Mouse (Mus musculus) kidney, postnatal 0 days (tissue): Measurements from ENCODE around the gene Ackr4. TPM values are rescaled to one million over a fixed set of nuclear protein-coding genes. Genes with fewer than 3 reads are reported as not detected.

Experiments
- ATAC-seq: fragments of 200-750 bp; cut with Nextera tagmentation; replicated peaks from 2 replicates; pipeline ENCODE4 v1.8.0; 2017; ENCODE audit warnings: low read depth, moderate number of reproducible peaks, moderate TSS enrichment, moderate library complexity; ENCODE audit not compliant: low FRiP score
- DNase-seq: peaks from one replicate; pipeline ENCODE4 v3.0.0-alpha.2; 2016; ENCODE audit warnings: low spot score
- H3K27ac ChIP-seq: fragments of 300-500 bp; sonication (generic); 2 replicates; pipeline ENCODE4 v1.5.1; 2014; ENCODE audit warnings: mild to moderate bottlenecking
- H3K27me3 ChIP-seq: fragments of 300-500 bp; sonication (generic); 2 replicates; pipeline ENCODE4 v1.6.1; 2014; ENCODE audit warnings: low read length, mixed read lengths; ENCODE audit not compliant: insufficient read depth
- H3K36me3 ChIP-seq: fragments of 300-500 bp; sonication (generic); 2 replicates; pipeline ENCODE4 v1.6.1; 2014; ENCODE audit warnings: low read length, mixed read lengths; ENCODE audit not compliant: insufficient read depth
- H3K4me1 ChIP-seq: fragments of 300-500 bp; sonication (generic); replicated peaks from 2 replicates; pipeline ENCODE4 v1.6.1; 2014; ENCODE audit warnings: antibody characterized with exemption, low read length, mixed read lengths; ENCODE audit not compliant: insufficient read depth
- H3K4me2 ChIP-seq: fragments of 300-500 bp; sonication (generic); 2 replicates; pipeline ENCODE4 v1.6.1; 2014; ENCODE audit warnings: mild to moderate bottlenecking, low read length, moderate library complexity, mixed read lengths
- H3K4me3 ChIP-seq: fragments of 300-500 bp; sonication (generic); replicated peaks from 2 replicates; pipeline ENCODE4 v1.5.1; 2014; ENCODE audit warnings: low read depth, low read length
- H3K9ac ChIP-seq: fragments of 300-500 bp; sonication (generic); 2 replicates; pipeline ENCODE4 v1.6.1; 2014; ENCODE audit warnings: low read depth, low read length
- H3K9me3 ChIP-seq: fragments of 300-500 bp; sonication (generic); replicated peaks from 2 replicates; pipeline ENCODE4 v1.6.1; 2016; ENCODE audit warnings: low read length, inconsistent platforms, mixed read lengths
- CTCF ChIP-seq: IDR thresholded peaks from 2 replicates; pipeline ENCODE4 v1.5.1; 2016; ENCODE audit warnings: antibody characterized with exemption, low read depth, mild to moderate bottlenecking, moderate library complexity
- WGBS: fragments of 180-500 bp; shearing (Covaris S2); extraction: QIAGEN DNeasy Blood & Tissue Kit; methylation state at CpG from one replicate; pipeline ENCODE4 v1.1.7; 2014; 5-methylcytosine and 5-hydroxymethylcytosine counted together
- polyA plus RNA-seq: library from polyadenylated mRNA; unstranded; fragments of >200 nt; fragmentation: Nextera tagmentation; extraction: Ambion mirVana; gene quantifications from 2 replicates; pipeline ENCODE4 v1.2.1, GENCODE M21; 2015

Gene Ackr4
- polyA plus RNA-seq, 1 experiment from 2014 or later: 2.3 TPM

DNA sequence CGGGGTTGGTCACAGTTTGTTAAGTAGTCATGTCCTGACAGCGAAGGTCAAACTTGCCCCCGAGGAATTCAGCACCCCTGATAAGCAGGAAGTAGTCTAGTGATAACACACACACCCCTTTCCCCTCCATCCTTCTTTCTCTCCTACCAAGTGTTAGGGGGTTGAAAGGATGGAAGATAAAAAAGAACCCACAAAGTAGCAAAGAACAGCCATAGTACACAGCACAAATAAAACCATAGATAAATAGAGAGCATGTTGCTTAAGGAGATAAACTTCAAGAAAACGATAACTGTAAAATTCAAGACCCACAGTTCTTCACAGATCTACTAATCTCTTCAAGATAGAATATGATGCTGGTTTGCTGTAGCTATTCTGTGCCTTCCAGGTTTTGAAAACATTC, 56.5 kb downstream of the Ackr4 start:
- 76% methylated on average over 4 of the region's 4 CpGs for WGBS
- no peak for TF ChIP-seq CTCF
- Histone ChIP-seq H3K36me3 (no peaks in the 10 kb centered on the region), H3K9me3 (no peaks in the 10 kb centered on the region), H3K27ac (no peak overlapping the region), H3K9ac (no peak overlapping the region), H3K4me3 (no peak overlapping the region), H3K27me3 (no peaks in the 10 kb centered on the region), H3K4me1 (no peaks in the 10 kb centered on the region), H3K4me2 (no peak overlapping the region)
- ATAC-seq: no peak
- DNase-seq: no peak

DNA sequence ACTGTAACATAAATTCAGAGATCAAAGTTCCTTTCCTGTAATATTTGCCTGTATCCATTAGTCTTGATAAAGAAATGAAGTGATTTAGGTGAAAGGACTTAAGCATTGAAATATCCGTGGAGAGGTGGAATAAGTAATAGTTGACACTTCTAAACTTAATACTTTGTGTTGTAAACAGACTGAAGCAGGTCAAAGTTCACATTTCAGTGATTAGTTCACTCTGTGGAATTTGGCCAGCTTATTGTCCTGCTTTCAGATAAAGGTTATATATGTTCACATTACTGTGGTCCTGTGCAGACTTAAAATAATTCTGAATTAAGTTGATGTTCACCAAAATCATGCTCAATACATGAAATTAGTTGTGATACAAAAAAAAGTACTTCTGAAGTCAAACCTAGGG, 62.2 kb downstream of the Ackr4 start:
- H3K4me1 ChIP-seq: peaks cover 7% of the 10 kb centered on the region; the same call in 1 of the 2 replicates
- no peak overlapping the region for H3K9ac ChIP-seq
- peaks cover 5% of the 10 kb centered on the region; the same call in 1 of the 2 replicates for H3K36me3 ChIP-seq
- no peak overlapping the region; the same call in 1 of the 2 replicates for H3K4me2 ChIP-seq
- H3K4me3 ChIP-seq: no peak overlapping the region
- DNase-seq (no peak), ATAC-seq (no peak)
- 31% methylated on average over 1 of the region's 1 CpGs for WGBS
- no peaks in the 10 kb centered on the region for H3K27me3 ChIP-seq
- no peaks in the 10 kb centered on the region for H3K9me3 ChIP-seq
- H3K27ac ChIP-seq: no peak overlapping the region
- TF ChIP-seq CTCF: no peak

DNA sequence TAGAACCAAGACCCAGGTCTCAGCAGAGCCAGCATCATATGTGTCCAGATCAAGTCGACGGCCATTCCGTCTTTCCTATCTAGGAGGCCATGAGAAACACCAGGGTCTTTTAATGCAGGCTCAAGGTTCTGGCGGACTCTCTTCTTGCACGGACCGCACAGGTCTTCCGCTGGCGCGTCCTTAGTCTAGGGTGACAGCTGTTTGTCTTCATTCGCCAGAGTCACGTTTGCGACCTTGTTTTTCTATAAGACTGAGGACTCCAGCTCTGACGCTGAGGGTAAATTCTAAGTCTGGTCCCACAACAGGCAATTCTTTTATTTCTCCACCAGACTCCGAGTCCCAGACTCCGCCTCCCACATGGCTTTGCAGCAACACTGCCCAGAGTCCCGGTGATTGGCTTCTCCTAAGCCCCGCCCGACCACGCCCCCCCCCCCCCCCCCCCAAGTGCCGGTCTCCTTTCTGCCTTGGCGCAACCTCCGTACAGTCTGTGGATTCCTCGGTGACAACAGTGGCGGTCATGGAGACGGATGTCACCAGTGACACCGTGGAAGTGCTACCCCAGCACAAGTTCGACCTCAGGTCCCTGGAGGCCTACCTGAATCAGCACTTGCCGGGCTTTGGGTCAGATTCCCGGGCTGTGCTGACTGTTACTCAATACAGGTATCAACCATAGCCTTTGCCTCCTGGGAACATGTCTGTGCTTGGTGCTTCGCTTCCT, 63.3 kb downstream of the Ackr4 start, which contains the start of gene Acad11:
Gene Acad11 (plus strand): TSS at position 134 of the 718 bp plus-strand sequence.
- Histone ChIP-seq H3K4me3 (peak within 1 kb of the TSS; percentile 95), H3K4me2 (peak within 1 kb of the TSS; percentile 94), H3K9ac (peak within 1 kb of the TSS; percentile 81), H3K4me1 (peaks cover 7% of the 10 kb centered on the region; the same call in 1 of the 2 replicates), H3K9me3 (no peaks in the 10 kb centered on the region), H3K27ac (peak within 1 kb of the TSS; percentile 78), H3K36me3 (peaks cover 6% of the 10 kb centered on the region; the same call in 1 of the 2 replicates), H3K27me3 (no peaks in the 10 kb centered on the region)
- ATAC-seq (peak; percentile 96), DNase-seq (peak; percentile 94)
- 0% methylated on average over 29 of the region's 30 CpGs for WGBS
- TF ChIP-seq CTCF: no peak

DNA sequence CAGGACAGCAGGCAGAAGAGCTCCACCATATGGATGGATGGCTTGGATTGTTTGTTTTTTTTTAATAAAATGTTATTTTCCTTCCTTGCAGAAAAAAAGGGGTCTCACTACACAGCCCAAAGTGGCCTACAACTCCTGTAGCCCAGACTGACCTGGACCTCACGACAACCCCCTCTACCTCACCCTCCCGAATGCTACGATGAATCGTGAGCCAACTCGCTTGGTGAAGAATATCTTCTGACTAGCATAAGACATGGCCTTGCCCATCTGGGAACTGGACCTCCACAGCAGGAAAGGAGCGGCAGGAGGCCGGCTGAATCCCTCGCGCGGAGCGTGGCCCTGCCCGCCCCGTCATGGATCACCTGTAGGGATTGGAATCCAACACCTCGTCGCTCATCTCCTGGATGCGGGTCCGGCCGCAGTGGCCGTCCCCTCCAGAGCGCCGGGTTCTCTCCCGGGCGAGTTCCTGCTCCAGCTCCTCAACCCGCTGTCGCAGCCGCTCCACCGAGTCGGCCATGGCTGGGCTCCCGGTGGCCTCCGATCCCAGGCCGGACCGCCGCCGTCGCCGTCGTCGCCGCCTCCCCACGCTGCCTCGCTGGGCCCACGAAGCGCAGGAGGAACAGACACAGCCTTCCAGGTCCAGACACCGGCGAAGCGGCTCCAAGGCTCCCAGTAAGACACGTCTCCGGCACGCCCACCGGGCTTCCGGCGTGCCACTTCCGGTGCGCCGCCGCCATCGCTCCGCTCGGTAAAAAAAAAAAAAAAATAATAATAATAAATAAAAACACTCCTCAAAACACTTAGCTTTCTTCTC, 64.1 kb downstream of the Ackr4 start, which contains the start of gene Uba5:
Gene Uba5 (minus strand): TSS at position 705 of the 814 bp plus-strand sequence.
- TF ChIP-seq CTCF: no peak
- DNase-seq (peak; percentile 82), ATAC-seq (peak; percentile 48)
- Histone ChIP-seq H3K9me3 (no peaks in the 10 kb centered on the region), H3K36me3 (peaks cover 13% of the 10 kb centered on the region; the same call in 1 of the 2 replicates), H3K27me3 (no peaks in the 10 kb centered on the region), H3K27ac (peak within 1 kb of the TSS; percentile 78), H3K4me3 (peak within 1 kb of the TSS; percentile 95), H3K9ac (peak within 1 kb of the TSS; percentile 81), H3K4me2 (peak within 1 kb of the TSS; percentile 94), H3K4me1 (peaks cover 7% of the 10 kb centered on the region; the same call in 1 of the 2 replicates)
- 1% methylated on average over 54 of the region's 59 CpGs for WGBS

DNA sequence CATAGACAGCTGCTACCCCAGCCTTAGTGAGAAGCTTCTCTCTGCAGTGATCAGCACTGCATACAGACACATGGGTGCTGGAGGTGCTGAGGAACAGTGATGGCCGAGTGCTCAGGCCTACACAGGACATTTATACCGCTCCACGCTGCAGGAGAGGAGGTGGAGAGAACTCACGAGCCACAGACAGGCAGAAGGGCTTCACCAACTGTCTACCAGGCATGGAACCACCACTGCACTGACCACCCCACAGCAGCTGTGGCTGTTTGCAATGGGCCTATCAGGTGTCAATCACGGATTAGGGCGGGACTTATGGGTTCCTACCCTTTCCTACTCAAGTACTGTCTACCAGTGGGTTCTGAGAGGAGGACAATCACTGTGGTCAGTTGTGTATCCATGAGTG, 75.7 kb downstream of the Ackr4 start:
- ATAC-seq (no peak), DNase-seq (no peak)
- WGBS: 94% methylated on average over 6 of the region's 6 CpGs
- Histone ChIP-seq H3K36me3 (peaks cover 77% of the 10 kb centered on the region), H3K4me2 (no peak overlapping the region), H3K27ac (no peak overlapping the region), H3K9ac (no peak overlapping the region), H3K9me3 (no peaks in the 10 kb centered on the region), H3K4me1 (no peaks in the 10 kb centered on the region), H3K4me3 (no peak overlapping the region), H3K27me3 (no peaks in the 10 kb centered on the region)
- TF ChIP-seq CTCF: no peak

DNA sequence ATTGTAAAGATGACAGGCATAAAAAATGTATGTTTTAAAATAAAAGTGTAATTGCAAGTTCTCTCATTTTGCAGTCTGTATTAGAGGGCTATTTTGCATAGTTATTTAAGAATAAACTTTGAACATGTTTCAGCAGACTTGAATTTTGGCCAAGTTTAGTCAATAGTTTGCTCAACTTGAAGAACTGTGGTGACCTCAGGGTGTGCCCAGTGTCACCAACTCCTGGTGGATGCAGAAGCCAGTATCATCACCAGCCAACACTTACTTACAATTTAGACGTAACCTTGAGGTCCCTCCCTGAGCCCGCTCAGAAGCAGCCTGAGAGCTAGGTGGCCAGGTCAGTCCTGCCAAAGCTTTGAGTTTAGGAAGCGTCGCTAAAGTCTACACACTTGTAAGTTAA, 83.1 kb downstream of the Ackr4 start:
- H3K36me3 ChIP-seq: peaks cover 22% of the 10 kb centered on the region
- H3K4me2 ChIP-seq: no peak overlapping the region
- DNase-seq: no peak
- no peaks in the 10 kb centered on the region for H3K9me3 ChIP-seq
- no peak for TF ChIP-seq CTCF
- no peak overlapping the region for H3K9ac ChIP-seq
- no peaks in the 10 kb centered on the region for H3K27me3 ChIP-seq
- WGBS: 84% methylated on average over 4 of the region's 4 CpGs
- no peak for ATAC-seq
- no peaks in the 10 kb centered on the region for H3K4me1 ChIP-seq
- no peak overlapping the region for H3K27ac ChIP-seq
- H3K4me3 ChIP-seq: no peak overlapping the region
